Mouse (Mus musculus): ENCODE measurements around the gene Igfbp4.

DNA sequence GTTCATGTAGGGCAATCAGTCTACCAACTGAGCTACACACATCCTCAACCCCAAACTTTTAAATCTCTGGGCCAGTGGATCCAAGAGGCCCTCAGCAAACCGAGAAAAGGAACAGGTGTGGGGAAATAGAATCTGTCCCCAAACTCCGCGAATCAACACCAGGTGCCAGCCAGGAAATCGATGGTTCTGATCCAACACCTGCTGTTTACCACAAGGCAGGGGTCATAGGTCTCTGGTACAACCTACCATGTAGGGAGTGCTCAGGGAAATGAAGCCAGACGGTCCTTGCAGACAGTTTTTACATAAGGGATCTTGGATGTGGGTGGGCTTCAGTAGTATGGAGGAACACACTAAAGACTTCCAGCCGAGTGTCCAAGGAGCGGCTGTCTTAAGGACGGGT, 26.5 kb downstream of the Igfbp4 start:
- no peak for TF ChIP-seq CTCF (IDR thresholded peaks at IDR 0.05; ENCODE audit: extremely low read depth, insufficient read depth, insufficient read length, insufficient replicate concordance)
- no peak for TF ChIP-seq POLR2A (IDR thresholded peaks at IDR 0.05; ENCODE audit: low read depth, low read length)
